ENCODE assay signal across 10 mouse cellular contexts in genomic region chr12:85862514-85862913, GRCm38 (mm10). TPM values are rescaled to one million over a fixed set of nuclear protein-coding genes. Genes with fewer than 3 reads are reported as not detected.
DNase-seq lines count a peak whose midpoint lies in the region; ATAC-seq and TF ChIP-seq lines count a peak whose summit lies in the region.
"Had no signal": no experiment of that assay in that cellular context is flagged by ENCODE, and none has a peak within 500 bp of the region (broad histone marks: within the 10 kb centered on the region; RNA-seq: fewer than 3 reads in every experiment).

No protein-coding gene starts in this region.

- no peak for TF ChIP-seq POLR2A in thymus, adult 2 months (IDR thresholded peaks at IDR 0.05; ENCODE audit: control insufficient read depth, extremely low read depth, insufficient read depth, low read length, poor library complexity)

- no peak overlapping the region for H3K4me2 ChIP-seq in lung, embryonic 14.5 days
- H3K4me2 ChIP-seq: neural tube, embryonic 12.5 days had no signal

- peaks cover 4% of the 10 kb centered on the region; the same call in 1 of the 2 replicates for H3K36me3 ChIP-seq in lung, embryonic 14.5 days (ENCODE audit: insufficient read depth)
- no peaks in the 10 kb centered on the region for H3K36me3 ChIP-seq in thymus, adult 2 months (ENCODE audit: control insufficient read depth, insufficient read depth, low read length)

- WGBS in lung, embryonic 14.5 days: 40% methylated on average over 2 of the region's 2 CpGs
- WGBS in thymus, adult 2 months: 85% methylated on average over 2 of the region's 2 CpGs

- no peak overlapping the region for H3K9ac ChIP-seq in lung, embryonic 14.5 days
- H3K9ac ChIP-seq: neural tube, embryonic 12.5 days had no signal

- H3K27me3 ChIP-seq in lung, embryonic 14.5 days (ENCODE audit: insufficient read depth, low read length): no peaks in the 10 kb centered on the region
- H3K27me3 ChIP-seq in thymus, adult 2 months (ENCODE audit: control insufficient read depth, insufficient read depth, low read length): no peaks in the 10 kb centered on the region
- H3K27me3 ChIP-seq: neural tube, embryonic 12.5 days had no signal

- H3K4me1 ChIP-seq in lung, embryonic 14.5 days (ENCODE audit: insufficient read depth): 0 out of 2 replicates have a peak, but pooled peaks cover 3% of the 10 kb centered on the region
- no peaks in the 10 kb centered on the region for H3K4me1 ChIP-seq in thymus, adult 2 months (replicated peaks; ENCODE audit: control insufficient read depth, insufficient read depth, low read length)
- H3K4me1 ChIP-seq: neural tube, embryonic 12.5 days had no signal

- H3K4me3 ChIP-seq in lung, embryonic 14.5 days (ENCODE audit: low read depth, low read length): no peak overlapping the region
- H3K4me3 ChIP-seq in thymus, adult 2 months (ENCODE audit: control insufficient read depth, insufficient read depth, low read length): no peak overlapping the region
- H3K4me3 ChIP-seq: neural tube, embryonic 12.5 days had no signal

- no peak for ATAC-seq in lung, embryonic 14.5 days (ENCODE audit: insufficient read depth)

- no peak for TF ChIP-seq CTCF in lung, embryonic 14.5 days (IDR thresholded peaks at IDR 0.05; ENCODE audit: low read depth)
- no peak for TF ChIP-seq CTCF in thymus, adult 2 months (IDR thresholded peaks at IDR 0.05; ENCODE audit: borderline replicate concordance, control insufficient read depth, extremely low read depth, insufficient read depth, low read length, poor library complexity)

- H3K27ac ChIP-seq in lung, embryonic 14.5 days (ENCODE audit: low read depth): peak overlapping the region; percentile 26; the same call in 1 of the 2 replicates
- no peak overlapping the region for H3K27ac ChIP-seq in thymus, adult 2 months (ENCODE audit: control insufficient read depth, insufficient read depth, low read length)
- H3K27ac ChIP-seq: neural tube, embryonic 12.5 days had no signal

- intact Hi-C loops in gastrocnemius, postnatal 36 days (cut with DNase I): loop anchor here (5.0 kb wide), 1 partner anchor 60 kb away; no protein-coding TSS in a partner anchor

- peak; percentile 11 for DNase-seq in gastrocnemius, adult 18-20 months (ENCODE audit: low spot score)
- DNase-seq in gastrocnemius, postnatal 36 days: no peak
- DNase-seq in lung, embryonic 14.5 days: no peak
- DNase-seq in lung, postnatal 36 days: no peak
- peak; percentile 35 to 48 for DNase-seq in cerebellum, adult 18-20 months
- DNase-seq in kidney, postnatal 14 days: peak; percentile 45
- no peak for DNase-seq in thymus, adult 2 months
- DNase-seq in thymus, postnatal 14 days: no peak
- DNase-seq: adrenal gland, adult 2 months had no signal

- no peaks in the 10 kb centered on the region for H3K9me3 ChIP-seq in lung, embryonic 14.5 days (ENCODE audit: low read depth, low read length)
- H3K9me3 ChIP-seq: neural tube, embryonic 12.5 days had no signal

RNA-seq across cellular contexts. Expression of gene Ttll5, which starts 38.1 kb away (rescaled TPM):
- 1 to 10 TPM; 5.8 to 5.9 TPM for total RNA-seq in gastrocnemius, adult 18-20 months (2021)
- total RNA-seq in gastrocnemius, postnatal 36 days (2021): 1 to 10 TPM; 5.5 to 6.1 TPM
- 17.5 and 21.3 TPM in 2 replicates for polyA plus RNA-seq in lung, embryonic 14.5 days (2014; fragmentation: Nextera tagmentation; extraction: Ambion mirVana)
- polyA plus RNA-seq in thymus, adult 2 months (2012; rRNA removed): 20.2 and 22.7 TPM in 2 replicates

RNA-seq across cellular contexts. Expression of gene Erg28, which starts 38.2 kb away (rescaled TPM):
- 1 to 10 TPM; 1.9 to 2.3 TPM for total RNA-seq in gastrocnemius, adult 18-20 months (2021)
- total RNA-seq in gastrocnemius, postnatal 36 days (2021): 1 to 10 TPM; 2.7 to 3.9 TPM
- polyA plus RNA-seq in lung, embryonic 14.5 days (2014; fragmentation: Nextera tagmentation; extraction: Ambion mirVana): 113 and 118 TPM in 2 replicates
- polyA plus RNA-seq in thymus, adult 2 months (2012; rRNA removed): 41.4 and 44.4 TPM in 2 replicates

Comparison
In these comparisons a context has a peak if more than half of its experiments do, and no peak if none do; other contexts are left out.
1. DNase-seq: peak in gastrocnemius, adult 18-20 months (single experiment), cerebellum, adult 18-20 months (2 of 2) and kidney, postnatal 14 days (single experiment); none in gastrocnemius, postnatal 36 days (0 of 2), lung, embryonic 14.5 days (single experiment), lung, postnatal 36 days (single experiment), thymus, adult 2 months (single experiment) and thymus, postnatal 14 days (single experiment).